Mouse (Mus musculus) forebrain, embryonic 10.5 days (tissue): Measurements from ENCODE around the gene Kdm2b. TPM values are rescaled to one million over a fixed set of nuclear protein-coding genes. Genes with fewer than 3 reads are reported as not detected.

Experiments used
- DNase-seq: peaks from one replicate; pipeline ENCODE4 v3.0.0-alpha.2; 2017; ENCODE audit warnings: low spot score; ENCODE audit errors: extremely low spot score
- H3K27ac ChIP-seq: fragments of 300-500 bp; sonication (generic); 2 replicates; pipeline ENCODE4 v1.5.1; 2016; ENCODE audit warnings: mild to moderate bottlenecking
- H3K27me3 ChIP-seq: fragments of 300-500 bp; sonication (generic); 2 replicates; pipeline ENCODE4 v1.6.1; 2016; ENCODE audit warnings: mild to moderate bottlenecking; ENCODE audit not compliant: poor library complexity, severe bottlenecking
- H3K36me3 ChIP-seq: fragments of 300-500 bp; sonication (generic); replicated peaks from 2 replicates; pipeline ENCODE4 v1.6.1; 2016; ENCODE audit warnings: mild to moderate bottlenecking, moderate library complexity
- H3K4me1 ChIP-seq: fragments of 300-500 bp; sonication (generic); 2 replicates; pipeline ENCODE4 v1.6.1; 2016
- H3K4me3 ChIP-seq: fragments of 300-500 bp; sonication (generic); 2 replicates; pipeline ENCODE4 v1.5.1; 2016; ENCODE audit warnings: mild to moderate bottlenecking, moderate library complexity
- H3K9me3 ChIP-seq: fragments of 300-500 bp; sonication (generic); 2 replicates; pipeline ENCODE4 v1.6.1; 2016; ENCODE audit warnings: mild to moderate bottlenecking, moderate library complexity
- WGBS: fragments of 180-500 bp; shearing (Covaris S2); methylation state at CpG from one replicate; pipeline ENCODE4 v1.1.7; 2016; 5-methylcytosine and 5-hydroxymethylcytosine counted together
- polyA plus RNA-seq: library from polyadenylated mRNA; unstranded; fragments of >200 nt; fragmentation: Nextera tagmentation; extraction: Ambion mirVana; gene quantifications from 2 replicates; pipeline ENCODE4 v1.2.1, GENCODE M21; 2016

Kdm2b gene
- polyA plus RNA-seq, 1 experiment from 2014 or later, result 83.4 TPM

GRCm38 (mm10) chr5:122907182-122907581 is 82.4 kb downstream of the Kdm2b start:
- no peaks in the 10 kb centered on the region for H3K27me3 ChIP-seq
- no peaks in the 10 kb centered on the region for H3K9me3 ChIP-seq
- H3K4me1 ChIP-seq, result no peaks in the 10 kb centered on the region
- peaks cover 17% of the 10 kb centered on the region for H3K36me3 ChIP-seq
- no peak overlapping the region for H3K27ac ChIP-seq
- no peak overlapping the region for H3K4me3 ChIP-seq
- DNase-seq, result no peak
- 86% methylated on average over 1 of the region's 1 CpGs for WGBS

GRCm38 (mm10) chr5:122903165-122903564 is 86.5 kb downstream of the Kdm2b start:
- Histone ChIP-seq H3K27ac (no peak overlapping the region), H3K4me3 (no peak overlapping the region), H3K36me3 (peaks cover 10% of the 10 kb centered on the region), H3K4me1 (peaks cover 22% of the 10 kb centered on the region), H3K27me3 (no peaks in the 10 kb centered on the region), H3K9me3 (no peaks in the 10 kb centered on the region)
- DNase-seq, result no peak
- 77% methylated on average over 5 of the region's 5 CpGs for WGBS

- Histone ChIP-seq H3K4me1 (peaks cover 32% of the 10 kb centered on the region), H3K36me3 (peaks cover 15% of the 10 kb centered on the region), H3K4me3 (no peak overlapping the region), H3K27ac (no peak overlapping the region), H3K27me3 (no peaks in the 10 kb centered on the region), H3K9me3 (no peaks in the 10 kb centered on the region)
- DNase-seq, result no peak
- 81% methylated on average over 6 of the region's 6 CpGs for WGBS
Measured at GRCm38 (mm10) chr5:122902228-122902627, 87.4 kb downstream of the Kdm2b start.

GRCm38 (mm10) chr5:122901666-122902065 is 88.0 kb downstream of the Kdm2b start:
- Histone ChIP-seq H3K4me1 (peaks cover 35% of the 10 kb centered on the region), H3K27me3 (no peaks in the 10 kb centered on the region), H3K4me3 (no peak overlapping the region), H3K36me3 (peaks cover 10% of the 10 kb centered on the region), H3K27ac (no peak overlapping the region), H3K9me3 (no peaks in the 10 kb centered on the region)
- DNase-seq, result no peak
- 68% methylated on average over 3 of the region's 3 CpGs for WGBS

GRCm38 (mm10) chr5:122901179-122901578 is 88.4 kb downstream of the Kdm2b start:
- peak overlapping the region; percentile 93 for H3K27ac ChIP-seq
- peaks cover 9% of the 10 kb centered on the region; the same call in 1 of the 2 replicates for H3K36me3 ChIP-seq
- H3K27me3 ChIP-seq, result no peaks in the 10 kb centered on the region
- H3K9me3 ChIP-seq, result no peaks in the 10 kb centered on the region
- no peak for DNase-seq
- H3K4me1 ChIP-seq, result peaks cover 35% of the 10 kb centered on the region
- peak overlapping the region; percentile 86 for H3K4me3 ChIP-seq
- WGBS, result 58% methylated on average over 11 of the region's 11 CpGs

- H3K36me3 ChIP-seq, result peaks cover 5% of the 10 kb centered on the region; the same call in 1 of the 2 replicates
- whole genome bisulfite sequencing, result 4% methylated on average over 33 of the region's 33 CpGs
- no peaks in the 10 kb centered on the region for H3K9me3 ChIP-seq
- peak overlapping the region; percentile 93 for H3K27ac ChIP-seq
- peak overlapping the region; percentile 86 for H3K4me3 ChIP-seq
- H3K27me3 ChIP-seq, result no peaks in the 10 kb centered on the region
- no peak for DNase-seq
- peaks cover 35% of the 10 kb centered on the region for H3K4me1 ChIP-seq
Measured at GRCm38 (mm10) chr5:122900558-122901171, 89.0 kb downstream of the Kdm2b start.

- no peaks in the 10 kb centered on the region for H3K9me3 ChIP-seq
- peaks cover 8% of the 10 kb centered on the region; the same call in 1 of the 2 replicates for H3K36me3 ChIP-seq
- peaks cover 37% of the 10 kb centered on the region for H3K4me1 ChIP-seq
- peak overlapping the region; percentile 93 for H3K27ac ChIP-seq
- H3K4me3 ChIP-seq, result peak overlapping the region; percentile 86
- H3K27me3 ChIP-seq, result no peaks in the 10 kb centered on the region
- DNase-seq, result peak; percentile 86
- 1% methylated on average over 111 of the region's 120 CpGs for WGBS
Measured at GRCm38 (mm10) chr5:122899777-122900557, 89.7 kb downstream of the Kdm2b start.

GRCm38 (mm10) chr5:122898963-122899776 is 90.5 kb downstream of the Kdm2b start:
- WGBS, result 7% methylated on average over 45 of the region's 45 CpGs
- Histone ChIP-seq H3K4me3 (peak overlapping the region; percentile 86), H3K9me3 (no peaks in the 10 kb centered on the region), H3K27me3 (no peaks in the 10 kb centered on the region), H3K27ac (peak overlapping the region; percentile 93), H3K4me1 (peaks cover 41% of the 10 kb centered on the region), H3K36me3 (peaks cover 8% of the 10 kb centered on the region; the same call in 1 of the 2 replicates)
- DNase-seq, result peak; percentile 52

GRCm38 (mm10) chr5:122898153-122898552 is 91.5 kb downstream of the Kdm2b start:
- Histone ChIP-seq H3K4me1 (peaks cover 41% of the 10 kb centered on the region), H3K9me3 (no peaks in the 10 kb centered on the region), H3K36me3 (peaks cover 8% of the 10 kb centered on the region), H3K27ac (no peak overlapping the region), H3K27me3 (no peaks in the 10 kb centered on the region), H3K4me3 (peak overlapping the region; percentile 86; the same call in 1 of the 2 replicates)
- DNase-seq, result no peak
- 87% methylated on average over 6 of the region's 6 CpGs for WGBS

- no peak overlapping the region for H3K27ac ChIP-seq
- H3K36me3 ChIP-seq, result peaks cover 32% of the 10 kb centered on the region
- DNase-seq, result no peak
- 84% methylated on average over 4 of the region's 4 CpGs for WGBS
- H3K9me3 ChIP-seq, result no peaks in the 10 kb centered on the region
- no peak overlapping the region for H3K4me3 ChIP-seq
- H3K4me1 ChIP-seq, result peaks cover 32% of the 10 kb centered on the region
- no peaks in the 10 kb centered on the region for H3K27me3 ChIP-seq
Measured at GRCm38 (mm10) chr5:122894821-122895220, 94.8 kb downstream of the Kdm2b start.

GRCm38 (mm10) chr5:122894007-122894637 is 95.5 kb downstream of the Kdm2b start:
- peak; percentile 47 for DNase-seq
- no peaks in the 10 kb centered on the region for H3K27me3 ChIP-seq
- H3K36me3 ChIP-seq, result peaks cover 32% of the 10 kb centered on the region
- no peak overlapping the region for H3K27ac ChIP-seq
- no peak overlapping the region for H3K4me3 ChIP-seq
- H3K4me1 ChIP-seq, result peaks cover 28% of the 10 kb centered on the region
- 94% methylated on average over 5 of the region's 5 CpGs for WGBS
- H3K9me3 ChIP-seq, result no peaks in the 10 kb centered on the region

GRCm38 (mm10) chr5:122893270-122893669 is 96.4 kb downstream of the Kdm2b start:
- H3K27me3 ChIP-seq, result no peaks in the 10 kb centered on the region
- no peaks in the 10 kb centered on the region for H3K9me3 ChIP-seq
- WGBS, result 93% methylated on average over 6 of the region's 6 CpGs
- H3K4me3 ChIP-seq, result no peak overlapping the region
- peaks cover 35% of the 10 kb centered on the region for H3K36me3 ChIP-seq
- DNase-seq, result no peak
- H3K4me1 ChIP-seq, result peaks cover 22% of the 10 kb centered on the region
- H3K27ac ChIP-seq, result no peak overlapping the region
